Mouse (Mus musculus) testis, adult 2 months (tissue): ENCODE data around the gene Aco2.
A peak's percentile ranks its signal among the peaks of the same experiment; 100 is the strongest.

Experiments
- CTCF ChIP-seq: fragments of 200-500 bp; IDR thresholded peaks from 2 replicates; pipeline ENCODE4 v1.5.1; 2012; ENCODE audit warnings: low read depth, mild to moderate bottlenecking, inconsistent platforms, low read length, moderate library complexity; ENCODE audit not compliant: control insufficient read depth, insufficient read depth, insufficient replicate concordance
- POLR2A ChIP-seq: fragments of 200-500 bp; IDR thresholded peaks from 2 replicates; pipeline ENCODE4 v1.6.1; 2012; ENCODE audit warnings: low read depth, mild to moderate bottlenecking, inconsistent platforms, low read length, moderate library complexity; ENCODE audit not compliant: control insufficient read depth

DNA sequence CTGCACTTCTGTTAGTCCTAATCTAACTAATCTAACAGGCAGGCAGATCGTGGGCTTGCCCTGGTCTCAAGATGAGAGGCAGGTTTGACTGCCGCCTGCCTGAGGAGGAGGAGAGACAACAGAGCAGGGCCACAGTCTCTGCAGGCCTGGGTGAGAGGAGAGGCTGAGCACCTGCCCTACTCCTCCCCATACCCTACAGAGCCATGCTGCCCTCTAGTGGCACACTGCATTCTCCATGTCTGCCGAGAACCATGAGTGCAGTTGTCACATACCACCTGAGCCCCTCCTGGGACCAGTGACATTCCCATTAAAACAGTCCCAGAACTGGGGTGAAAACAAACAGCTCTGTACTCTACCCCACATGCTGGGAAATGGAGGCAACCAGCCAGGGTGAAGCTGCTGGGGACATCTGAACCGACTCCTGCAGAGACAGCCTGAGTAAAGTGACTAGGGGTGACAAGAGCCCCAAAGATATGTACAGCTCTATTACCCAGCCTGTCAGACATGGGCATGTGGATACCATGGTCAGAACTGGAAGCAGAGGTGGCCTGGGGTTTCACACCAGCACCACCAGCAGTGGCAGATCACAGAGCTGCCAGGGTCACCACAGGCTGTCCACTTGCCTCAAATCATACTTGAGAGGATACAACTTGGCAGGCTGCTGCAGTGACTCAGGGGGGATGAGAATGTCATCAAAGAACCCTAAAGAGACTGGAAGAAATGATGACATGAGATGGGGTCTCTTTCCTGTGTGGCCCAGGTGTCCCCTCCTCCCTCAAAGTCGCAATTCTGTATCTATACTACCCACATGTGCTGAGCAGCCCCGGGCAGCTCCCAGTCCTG is 45.7 kb downstream of the Aco2 start:
- no peak for TF ChIP-seq POLR2A
- peak; percentile 80; the same call in 1 of the 2 replicates for TF ChIP-seq CTCF
